Mouse (Mus musculus): ENCODE data around the gene Gm4969. TPM values are rescaled to one million over a fixed set of nuclear protein-coding genes. Genes with fewer than 3 reads are reported as not detected.
"Not testable (repeated sequence)": the region's sequence is repeated elsewhere in the genome, so short reads cannot be mapped to it uniquely, and the experiment has no call there.

Gene Gm4969
- polyA plus RNA-seq, 1 experiment from 2014 or later = 2.2 TPM

GRCm38 (mm10) chr7:19155825-19156475 is 37.8 kb upstream of the Gm4969 start:
- no peak overlapping the region for H3K27ac ChIP-seq
- peaks cover 33% of the 10 kb centered on the region for H3K36me3 ChIP-seq
- H3K9me3 ChIP-seq = no peaks in the 10 kb centered on the region
- 67% methylated on average over 13 of the region's 13 CpGs for WGBS
- no peak for ATAC-seq (ENCODE audit: low FRiP score)
- no peak overlapping the region for H3K4me2 ChIP-seq
- H3K9ac ChIP-seq = 0 out of 2 replicates have a peak overlapping the region, but pooled peaks have one; percentile 49
- H3K4me1 ChIP-seq (replicated peaks) = peaks cover 25% of the 10 kb centered on the region
- H3K27me3 ChIP-seq = peaks cover 23% of the 10 kb centered on the region
- H3K4me3 ChIP-seq = no peak overlapping the region

DNA sequence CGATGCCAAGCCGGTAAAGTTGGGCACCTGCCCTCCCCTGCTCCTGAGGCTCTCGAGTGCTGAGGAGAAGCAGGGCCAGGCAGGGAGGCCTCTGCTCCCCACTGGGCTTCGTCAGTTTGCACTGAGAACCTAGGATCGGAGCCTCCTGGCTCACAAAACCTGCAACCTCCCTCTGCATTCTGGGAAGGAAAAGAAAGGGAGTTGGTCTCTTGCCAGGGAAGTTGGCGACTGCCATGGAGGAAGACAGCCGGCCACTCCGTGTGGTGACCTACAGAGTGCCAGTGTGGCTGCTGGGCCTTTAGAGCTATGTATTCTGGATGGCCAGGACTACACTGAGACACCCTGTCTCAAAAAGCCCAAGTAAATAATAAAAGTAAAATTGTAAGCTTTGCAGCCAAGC is 36.6 kb upstream of the Gm4969 start:
- Histone ChIP-seq H3K4me3 (no peak overlapping the region), H3K9me3 (no peaks in the 10 kb centered on the region), H3K27me3 (peaks cover 13% of the 10 kb centered on the region), H3K27ac (no peak overlapping the region), H3K36me3 (peaks cover 33% of the 10 kb centered on the region), H3K9ac (no peak overlapping the region), H3K4me1 (replicated peaks) (peaks cover 28% of the 10 kb centered on the region), H3K4me2 (no peak overlapping the region)
- ATAC-seq (ENCODE audit: low FRiP score) = no peak
- WGBS = 82% methylated on average over 8 of the region's 8 CpGs

- H3K9me3 ChIP-seq; H3K27me3 ChIP-seq; H3K9ac ChIP-seq; H3K27ac ChIP-seq; ATAC-seq (ENCODE audit: low FRiP score): not testable (repeated sequence)
- 90% methylated on average over 10 of the region's 10 CpGs for WGBS
- 0 out of 2 replicates have a peak overlapping the region, but pooled peaks have one; percentile 65 for H3K4me3 ChIP-seq
- H3K4me2 ChIP-seq = peak overlapping the region; percentile 77; the same call in 1 of the 2 replicates
- H3K36me3 ChIP-seq = peaks cover 42% of the 10 kb centered on the region
- peaks cover 32% of the 10 kb centered on the region for H3K4me1 ChIP-seq (replicated peaks)
Measured at GRCm38 (mm10) chr7:19151121-19151520, 33.0 kb upstream of the Gm4969 start.

DNA sequence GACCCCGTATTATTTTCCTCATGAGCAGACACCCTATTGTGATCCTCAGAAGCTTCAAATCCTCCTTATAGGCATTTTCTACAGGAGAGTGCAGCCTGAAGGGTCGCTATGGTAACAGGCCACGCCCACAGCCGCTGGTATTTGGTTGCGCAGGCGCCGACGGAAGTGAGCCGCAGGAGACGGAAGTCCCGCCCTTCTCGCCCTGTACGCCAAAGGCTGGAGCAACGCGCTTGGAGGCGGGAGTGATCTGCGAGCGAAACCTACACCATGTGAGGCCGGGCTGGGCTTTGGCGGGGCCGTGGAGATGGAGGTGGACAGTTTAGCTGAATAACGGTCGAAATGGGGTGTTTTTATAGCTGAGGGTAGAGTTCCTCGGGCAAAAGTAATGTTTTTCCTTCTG is 31.5 kb upstream of the Gm4969 start, which contains the start of gene Snrpd2:
Snrpd2 (plus strand) TSS at position 97 of the 400 bp plus-strand sequence.
- WGBS = 0% methylated on average over 24 of the region's 24 CpGs
- Histone ChIP-seq H3K9me3 (no peaks in the 10 kb centered on the region), H3K9ac (peak within 1 kb of the TSS; percentile 83)

GRCm38 (mm10) chr7:19148875-19149541 is 30.8 kb upstream of the Gm4969 start, which contains the start of gene Qpctl:
TSS of gene Qpctl (minus strand) at chr7:19149291.
- H3K4me1 ChIP-seq (replicated peaks) = peaks cover 32% of the 10 kb centered on the region
- ATAC-seq (ENCODE audit: low FRiP score) = peak; percentile 97
- H3K4me3 ChIP-seq = peak within 1 kb of the TSS; percentile 65
- H3K27ac ChIP-seq = peak within 1 kb of the TSS; percentile 88
- no peaks in the 10 kb centered on the region for H3K9me3 ChIP-seq
- peak within 1 kb of the TSS; percentile 77 for H3K4me2 ChIP-seq
- H3K9ac ChIP-seq = peak within 1 kb of the TSS; percentile 83
- peaks cover 47% of the 10 kb centered on the region for H3K36me3 ChIP-seq
- under 1% methylated on average over 43 of the region's 43 CpGs for WGBS
- H3K27me3 ChIP-seq = no peaks in the 10 kb centered on the region

More for the DNA sequence above, 31.5 kb upstream of the Gm4969 start, which contains the start of gene Snrpd2:
- Histone ChIP-seq H3K4me1 (replicated peaks) (peaks cover 32% of the 10 kb centered on the region), H3K27ac (peak within 1 kb of the TSS; percentile 88), H3K4me3 (peak within 1 kb of the TSS; percentile 65), H3K36me3 (peaks cover 51% of the 10 kb centered on the region), H3K4me2 (peak within 1 kb of the TSS; percentile 77), H3K27me3 (no peaks in the 10 kb centered on the region)
- ATAC-seq (ENCODE audit: low FRiP score) = peak; percentile 90

DNA sequence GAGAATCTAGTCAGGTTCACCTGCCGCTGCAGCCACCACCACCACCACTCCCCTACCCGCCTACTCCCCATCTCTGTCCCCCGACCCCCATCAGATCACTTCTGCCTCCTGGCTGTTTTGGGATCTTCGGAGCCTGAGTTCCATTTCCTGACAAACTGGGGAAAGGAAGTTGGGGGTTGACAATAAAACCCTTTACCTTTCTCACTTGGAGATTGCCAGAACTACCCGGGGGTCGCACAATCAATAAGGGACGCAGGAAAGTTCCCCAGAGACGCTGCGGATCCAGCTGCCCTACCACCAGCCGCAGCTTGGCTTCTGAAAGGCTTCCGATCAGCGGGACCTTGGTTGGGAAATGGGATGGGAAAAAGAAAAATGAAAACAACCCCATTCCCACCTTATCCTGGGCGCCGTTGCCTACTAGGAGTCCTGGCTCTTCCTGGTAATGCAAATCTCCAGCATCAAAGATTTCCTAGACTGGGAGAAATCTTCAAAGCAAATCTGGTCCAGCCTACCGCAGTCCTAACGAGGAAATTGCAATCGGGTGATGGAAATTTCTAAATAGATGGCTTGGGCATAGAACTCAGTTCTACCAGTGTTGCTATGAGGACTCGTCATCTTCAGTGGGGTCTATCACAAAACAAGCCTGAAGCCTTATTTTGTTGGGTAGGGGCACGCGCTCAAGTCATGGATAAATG is 30.2 kb upstream of the Gm4969 start:
- Histone ChIP-seq H3K4me3 (peak overlapping the region; percentile 65), H3K36me3 (peaks cover 42% of the 10 kb centered on the region), H3K4me1 (replicated peaks) (peaks cover 32% of the 10 kb centered on the region), H3K27me3 (no peaks in the 10 kb centered on the region), H3K27ac (peak overlapping the region; percentile 88), H3K4me2 (peak overlapping the region; percentile 77), H3K9ac (peak overlapping the region; percentile 78), H3K9me3 (no peaks in the 10 kb centered on the region)
- ATAC-seq (ENCODE audit: low FRiP score) = no peak
- WGBS = 15% methylated on average over 20 of the region's 20 CpGs

- Histone ChIP-seq H3K27me3 (no peaks in the 10 kb centered on the region), H3K9me3 (no peaks in the 10 kb centered on the region), H3K27ac (no peak overlapping the region), H3K9ac (peak overlapping the region; percentile 78; the same call in 1 of the 2 replicates), H3K4me2 (peak overlapping the region; percentile 77), H3K4me3 (peak overlapping the region; percentile 65), H3K36me3 (peaks cover 40% of the 10 kb centered on the region), H3K4me1 (replicated peaks) (peaks cover 32% of the 10 kb centered on the region)
- no peak for ATAC-seq (ENCODE audit: low FRiP score)
- WGBS = 55% methylated on average over 6 of the region's 6 CpGs
Measured at GRCm38 (mm10) chr7:19147497-19148045, 29.4 kb upstream of the Gm4969 start.

- WGBS = 88% methylated on average over 10 of the region's 10 CpGs
- Histone ChIP-seq H3K4me2 (no peak overlapping the region), H3K27me3 (no peaks in the 10 kb centered on the region), H3K4me3 (no peak overlapping the region), H3K9ac (no peak overlapping the region), H3K4me1 (replicated peaks) (peaks cover 32% of the 10 kb centered on the region), H3K9me3 (no peaks in the 10 kb centered on the region), H3K36me3 (peaks cover 40% of the 10 kb centered on the region), H3K27ac (no peak overlapping the region)
- ATAC-seq (ENCODE audit: low FRiP score) = no peak
Measured at GRCm38 (mm10) chr7:19146793-19147192, 28.6 kb upstream of the Gm4969 start.

DNA sequence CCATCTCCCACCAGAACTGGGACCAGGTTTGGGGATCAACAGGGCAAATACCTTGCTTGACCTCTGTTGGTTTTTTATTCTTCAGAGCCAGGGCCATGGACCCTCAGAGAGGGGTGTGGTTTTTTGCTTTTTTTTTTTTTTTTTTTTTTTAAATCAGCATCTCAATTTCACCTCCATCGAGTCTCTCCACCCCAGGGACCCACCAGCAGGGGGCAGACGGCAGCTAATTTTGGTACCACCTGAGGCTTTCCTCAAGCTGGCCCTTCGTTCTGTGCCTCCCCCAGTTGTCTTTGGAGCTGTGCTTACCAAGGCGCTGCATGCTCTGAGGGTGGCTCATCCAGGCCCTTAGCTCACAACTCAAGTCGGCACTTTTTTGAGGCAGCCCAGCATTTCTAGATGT is 19.2 kb upstream of the Gm4969 start:
- Histone ChIP-seq H3K36me3 (peaks cover 81% of the 10 kb centered on the region), H3K9me3 (no peaks in the 10 kb centered on the region), H3K27ac (no peak overlapping the region), H3K27me3 (no peaks in the 10 kb centered on the region), H3K4me3 (no peak overlapping the region), H3K4me1 (replicated peaks) (peaks cover 6% of the 10 kb centered on the region), H3K9ac (no peak overlapping the region), H3K4me2 (no peak overlapping the region)
- ATAC-seq (ENCODE audit: low FRiP score) = no peak
- WGBS = 53% methylated on average over 5 of the region's 5 CpGs

- WGBS = 93% methylated on average over 38 of the region's 38 CpGs
- no peaks in the 10 kb centered on the region for H3K9me3 ChIP-seq
- no peak overlapping the region for H3K4me2 ChIP-seq
- no peak overlapping the region for H3K9ac ChIP-seq
- no peak overlapping the region for H3K27ac ChIP-seq
- ATAC-seq (ENCODE audit: low FRiP score) = no peak; the same call in 1 of the 2 replicates
- H3K4me1 ChIP-seq (replicated peaks) = peaks cover 11% of the 10 kb centered on the region
- H3K4me3 ChIP-seq = no peak overlapping the region
- H3K36me3 ChIP-seq = peaks cover 75% of the 10 kb centered on the region
- no peaks in the 10 kb centered on the region for H3K27me3 ChIP-seq
Measured at GRCm38 (mm10) chr7:19136673-19137334, 18.6 kb upstream of the Gm4969 start.

DNA sequence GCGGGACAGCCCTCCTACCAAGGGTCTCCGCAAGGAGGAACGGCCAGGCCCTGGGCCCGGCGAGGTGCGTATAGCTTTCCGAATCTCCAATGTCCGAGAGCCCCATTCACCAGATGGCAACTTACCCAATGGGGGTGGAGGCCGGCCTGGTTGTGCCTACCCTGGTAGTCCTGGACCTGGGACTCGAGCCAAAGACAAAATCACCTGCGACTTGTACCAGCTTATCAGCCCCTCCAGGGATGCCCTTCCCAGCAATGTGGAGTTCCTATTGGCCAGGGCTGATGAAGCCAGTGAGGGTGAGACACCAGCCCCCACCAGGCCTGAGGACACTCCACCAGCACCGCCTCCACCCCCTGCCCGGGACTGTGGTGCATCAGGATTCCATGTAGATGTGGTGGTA is 18.0 kb upstream of the Gm4969 start:
- Histone ChIP-seq H3K36me3 (peaks cover 69% of the 10 kb centered on the region), H3K4me2 (no peak overlapping the region), H3K27ac (no peak overlapping the region), H3K9ac (no peak overlapping the region), H3K9me3 (no peaks in the 10 kb centered on the region), H3K4me3 (no peak overlapping the region), H3K4me1 (replicated peaks) (peaks cover 12% of the 10 kb centered on the region), H3K27me3 (no peaks in the 10 kb centered on the region)
- WGBS = 97% methylated on average over 13 of the region's 13 CpGs
- ATAC-seq (ENCODE audit: low FRiP score) = no peak
